Mouse (Mus musculus): ENCODE results near the gene Nudt19. TPM values are rescaled to one million over a fixed set of nuclear protein-coding genes. Genes with fewer than 3 reads are reported as not detected.
A peak's percentile ranks its signal among the peaks of the same experiment; 100 is the strongest.
"Not testable (repeated sequence)": the region's sequence is repeated elsewhere in the genome, so short reads cannot be mapped to it uniquely, and the experiment has no call there.

The Nudt19 gene
- 10 to 100 TPM; 54.1 to 64.3 TPM for total RNA-seq (2021)
- long read RNA-seq, experiment 1, transcript Nudt19-201 (3 exons, 2,298 nt) = major isoform, 130 of 140 reads
- long read RNA-seq, experiment 1, partial matches to known transcripts = 0 of 140 reads
- long read RNA-seq, experiment 1, other reads (novel, unspliced or antisense) = 2 of 140 reads
- long read RNA-seq, experiment 2, transcript Nudt19-201 (3 exons, 2,298 nt) = major isoform, 69 of 73 reads
- long read RNA-seq, experiment 2, partial matches to known transcripts = 0 of 73 reads
- long read RNA-seq, experiment 2, other reads (novel, unspliced or antisense) = 3 of 73 reads

DNA sequence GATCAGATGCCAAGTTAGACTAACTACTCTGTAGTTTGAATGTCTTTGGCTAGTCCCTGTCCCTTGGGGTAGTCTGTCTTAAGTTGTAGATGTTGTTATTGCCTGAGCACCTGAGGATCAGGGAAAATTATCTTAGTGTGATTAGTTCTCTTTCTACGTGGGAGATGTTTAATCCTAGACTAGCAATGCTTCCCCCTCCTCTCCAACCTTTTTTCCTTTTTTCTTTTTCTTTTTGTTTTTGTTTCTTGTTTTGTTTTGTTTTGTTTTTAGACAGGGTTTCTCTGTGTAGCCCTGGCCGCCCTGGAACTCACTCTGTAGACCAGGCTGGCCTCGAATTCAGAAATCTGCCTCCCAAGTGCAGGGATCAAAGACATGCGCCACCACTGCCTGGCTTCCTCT, at the start of gene Nudt19:
TSS of gene Nudt19 (minus strand) at position 100 of the 399 bp plus-strand sequence.
- no peak for DNase-seq

DNA sequence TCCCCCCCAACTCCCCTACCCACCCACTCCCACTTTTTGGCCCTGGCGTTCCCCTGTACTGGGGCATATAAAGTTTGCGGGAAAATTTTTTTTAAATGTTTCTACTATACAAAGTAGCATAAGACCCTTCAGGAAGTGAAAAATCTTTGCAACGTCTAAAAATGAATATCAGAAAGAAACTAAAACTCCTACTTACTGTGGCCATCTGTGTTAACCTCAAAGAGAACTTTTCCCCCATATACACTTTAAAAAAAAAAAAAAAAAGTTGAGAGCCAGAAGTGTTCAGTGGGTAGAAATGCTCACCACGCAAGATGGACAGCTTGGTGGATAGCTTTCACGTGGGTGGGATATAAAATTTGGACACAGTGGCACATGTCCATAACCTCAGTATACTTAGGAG, 46.7 kb upstream of the Nudt19 start:
- no peak for DNase-seq

DNA sequence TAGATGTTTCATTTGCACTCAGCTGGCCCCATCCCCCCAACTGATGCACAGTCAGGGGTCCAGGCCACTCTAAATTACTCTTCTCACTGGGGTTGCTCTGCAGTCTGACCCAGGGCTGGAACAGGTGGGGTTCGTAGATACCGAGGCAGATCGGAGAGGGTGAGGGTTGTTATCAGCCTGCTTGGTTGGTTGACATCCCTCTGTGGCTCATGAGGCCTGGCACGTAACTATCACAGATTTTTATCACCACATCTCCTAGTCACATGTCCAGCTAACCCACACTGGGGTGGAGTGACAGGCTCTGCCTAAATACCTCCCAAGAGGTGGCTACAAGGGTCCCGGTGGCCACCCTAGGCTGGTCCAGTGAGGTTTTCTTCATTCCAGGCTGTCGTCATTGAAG, 45.0 kb upstream of the Nudt19 start:
- DNase-seq = no peak

DNA sequence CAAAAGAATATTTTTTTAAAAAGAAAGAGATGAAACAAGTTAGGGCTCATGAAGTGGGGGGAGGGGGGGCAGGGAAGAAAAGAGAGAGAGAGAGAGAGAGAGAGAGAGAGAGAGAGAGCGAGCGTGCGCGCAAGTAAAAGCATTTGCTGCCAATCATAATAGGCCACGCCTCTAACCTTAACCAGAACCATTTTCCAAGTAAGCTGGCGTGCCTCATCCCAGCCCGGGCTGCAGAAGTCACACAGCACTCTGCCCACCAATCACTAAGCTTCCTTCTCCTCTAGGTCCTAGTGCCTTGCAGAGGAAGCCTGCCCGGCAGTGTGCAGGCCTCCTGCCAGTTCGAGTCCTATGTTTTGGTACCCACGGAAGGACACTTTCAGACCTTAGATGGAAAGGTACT, 43.9 kb upstream of the Nudt19 start:
- no peak for DNase-seq

DNA sequence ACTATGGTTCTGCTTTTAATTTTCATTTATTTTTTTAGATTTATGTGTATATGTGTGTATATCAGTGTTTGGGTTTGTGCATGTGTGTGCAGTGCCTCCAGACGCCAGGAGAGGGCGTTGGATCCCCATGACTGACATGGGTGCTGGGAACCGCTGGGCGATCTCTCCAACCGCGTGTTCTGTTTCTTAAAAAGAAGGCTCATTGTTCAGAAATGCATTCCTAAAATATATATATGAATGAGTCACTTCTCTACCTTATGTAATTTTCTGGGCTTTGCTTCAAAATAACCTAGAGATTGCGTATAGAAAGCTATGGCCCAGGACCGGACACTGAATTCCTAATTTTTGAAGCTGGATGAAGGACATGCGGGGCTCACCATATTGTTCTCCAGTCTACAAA, 43.4 kb upstream of the Nudt19 start:
- DNase-seq = no peak

DNA sequence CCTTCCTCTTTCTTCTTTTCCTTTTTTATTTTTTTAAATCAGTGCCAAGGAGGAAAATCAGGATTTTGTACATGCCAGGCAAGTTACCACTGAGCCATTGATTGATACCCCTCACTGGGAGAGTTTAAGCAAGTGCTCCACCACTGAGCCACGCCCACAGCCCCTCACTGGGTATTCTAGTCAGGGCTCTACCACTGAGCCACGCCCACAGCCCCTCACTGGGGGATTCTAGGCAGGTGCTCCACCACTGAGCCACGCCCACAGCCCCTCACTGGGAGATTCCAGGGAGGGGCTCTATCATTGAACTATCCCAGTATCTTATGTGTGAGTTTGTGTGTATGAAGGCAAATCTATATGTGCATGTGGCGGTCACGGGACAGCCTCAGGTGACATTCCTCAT, 38.2 kb upstream of the Nudt19 start:
- DNase-seq = no peak

DNA sequence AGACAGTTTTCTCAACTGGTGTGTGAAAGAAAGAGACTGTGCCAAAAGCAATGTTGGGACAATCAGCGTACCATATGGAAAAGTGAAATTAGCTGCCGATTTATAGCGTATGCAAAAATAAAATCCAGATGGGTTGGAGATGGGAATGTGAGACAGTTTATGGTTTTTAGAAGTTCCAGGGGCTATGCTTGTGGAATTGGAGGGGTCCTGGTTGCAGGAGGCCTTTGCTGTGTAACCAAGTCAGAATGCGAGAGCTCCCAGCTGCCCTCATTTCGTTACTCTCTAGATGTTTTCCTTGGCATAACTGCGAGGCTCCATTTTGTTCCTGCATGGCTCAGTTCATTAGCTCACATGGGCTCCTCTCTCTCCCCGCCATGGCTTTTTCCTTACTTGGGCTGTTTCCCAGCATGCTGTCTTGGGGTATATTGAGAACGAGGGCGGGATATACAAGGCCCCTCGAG, 34.7 kb upstream of the Nudt19 start:
- peak; percentile 66 for DNase-seq

DNA sequence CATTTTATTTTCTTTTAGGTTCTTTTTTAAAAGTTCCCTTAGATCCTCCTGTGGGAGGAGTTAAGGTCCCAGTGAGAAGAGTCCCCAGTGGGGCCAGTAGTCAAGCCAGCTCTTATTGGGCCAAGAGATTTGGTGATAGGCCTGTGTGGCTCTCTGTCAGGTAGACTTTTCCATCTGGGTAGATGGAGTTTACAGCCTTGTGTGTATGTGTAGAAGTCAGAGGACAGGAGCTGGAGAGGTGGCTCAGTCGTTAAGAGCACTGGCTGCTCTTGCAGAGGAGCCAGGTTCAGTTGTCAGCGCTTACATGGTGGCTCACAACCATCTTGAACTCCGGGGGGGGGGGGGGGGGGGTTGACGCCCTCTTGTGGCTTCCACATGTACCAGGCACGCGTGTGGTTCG, 33.4 kb upstream of the Nudt19 start:
- DNase-seq = no peak

DNA sequence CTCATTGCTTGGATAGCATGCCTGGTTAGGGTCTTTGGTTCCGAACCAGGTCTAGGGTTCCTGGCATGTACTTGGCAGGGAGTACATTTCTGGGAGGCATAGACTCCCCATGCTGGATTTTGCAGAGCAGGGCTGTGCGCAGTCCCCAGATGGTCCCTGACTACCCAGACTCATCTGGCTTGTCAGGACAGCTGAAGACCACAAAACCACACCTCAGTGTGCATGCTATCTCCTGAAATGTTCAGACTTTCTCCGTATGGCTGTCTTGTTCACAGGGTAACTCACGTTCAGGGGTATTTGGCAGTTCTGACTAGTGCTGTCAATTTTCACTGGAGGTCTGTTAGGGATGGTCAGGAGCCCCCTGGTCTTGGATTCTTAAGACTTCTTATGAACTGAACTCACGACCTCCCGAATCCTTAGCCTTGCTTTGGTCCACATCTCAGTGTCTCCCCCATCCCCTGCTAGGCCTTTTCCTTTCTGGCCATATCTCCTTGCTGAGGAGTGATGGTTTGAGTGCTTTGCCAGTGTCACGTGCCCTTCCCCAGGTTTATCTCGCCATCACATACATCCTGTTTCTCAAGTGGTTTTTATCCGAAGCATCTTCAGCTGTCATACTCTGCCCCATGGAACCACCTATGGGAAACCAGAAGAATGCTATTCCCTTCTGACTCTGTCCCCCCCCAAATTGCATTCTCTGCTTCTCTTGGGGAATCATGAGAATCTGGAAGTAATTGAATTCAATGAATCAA, 32.8 kb upstream of the Nudt19 start:
- no peak for DNase-seq

DNA sequence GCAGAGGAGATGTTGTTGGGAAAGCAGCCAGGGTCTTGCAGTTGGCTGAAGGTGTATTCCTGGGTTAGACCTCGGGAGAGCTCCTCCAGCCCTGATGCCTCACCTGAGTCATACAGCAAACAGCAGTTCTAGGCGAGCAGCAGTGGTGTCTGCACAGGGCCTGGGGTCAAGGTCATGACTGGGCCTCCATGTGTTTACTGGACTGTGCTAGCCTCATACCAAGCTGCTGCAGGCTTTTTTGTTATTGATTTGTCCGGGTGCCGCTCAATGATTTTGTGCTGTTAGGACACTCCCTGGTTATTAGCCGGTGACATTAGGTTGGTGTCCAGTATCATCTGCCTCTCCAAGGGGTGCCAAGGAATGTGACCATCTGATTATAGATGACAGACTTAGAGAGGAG, 31.6 kb upstream of the Nudt19 start:
- DNase-seq = no peak

DNA sequence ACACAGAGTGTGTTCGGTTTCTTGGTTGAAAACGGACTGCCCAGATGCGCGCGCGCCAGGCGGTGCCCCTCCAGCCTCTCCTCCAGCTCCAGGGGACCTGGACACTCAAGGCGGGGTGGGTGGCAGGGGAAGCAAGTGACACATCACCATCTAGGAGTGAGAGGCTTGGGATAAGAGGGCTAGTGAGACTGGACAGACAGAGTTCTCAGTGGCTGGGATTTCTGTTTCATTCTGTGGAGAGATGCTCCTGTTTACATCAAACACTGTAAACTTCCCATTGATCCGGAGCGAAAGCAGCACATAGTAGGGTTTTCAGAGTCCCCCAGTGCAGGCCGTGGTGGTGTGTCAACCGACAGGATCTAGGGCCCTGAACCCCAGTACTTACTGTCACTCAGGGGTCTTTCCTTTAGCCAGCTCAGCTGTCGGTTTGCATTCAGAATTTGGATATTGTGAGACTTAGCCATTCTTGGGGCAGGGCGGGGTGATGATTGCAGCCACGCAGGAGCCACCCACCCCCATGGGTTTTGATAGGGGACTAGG, 30.9 kb upstream of the Nudt19 start:
- DNase-seq = peak; percentile 17

DNA sequence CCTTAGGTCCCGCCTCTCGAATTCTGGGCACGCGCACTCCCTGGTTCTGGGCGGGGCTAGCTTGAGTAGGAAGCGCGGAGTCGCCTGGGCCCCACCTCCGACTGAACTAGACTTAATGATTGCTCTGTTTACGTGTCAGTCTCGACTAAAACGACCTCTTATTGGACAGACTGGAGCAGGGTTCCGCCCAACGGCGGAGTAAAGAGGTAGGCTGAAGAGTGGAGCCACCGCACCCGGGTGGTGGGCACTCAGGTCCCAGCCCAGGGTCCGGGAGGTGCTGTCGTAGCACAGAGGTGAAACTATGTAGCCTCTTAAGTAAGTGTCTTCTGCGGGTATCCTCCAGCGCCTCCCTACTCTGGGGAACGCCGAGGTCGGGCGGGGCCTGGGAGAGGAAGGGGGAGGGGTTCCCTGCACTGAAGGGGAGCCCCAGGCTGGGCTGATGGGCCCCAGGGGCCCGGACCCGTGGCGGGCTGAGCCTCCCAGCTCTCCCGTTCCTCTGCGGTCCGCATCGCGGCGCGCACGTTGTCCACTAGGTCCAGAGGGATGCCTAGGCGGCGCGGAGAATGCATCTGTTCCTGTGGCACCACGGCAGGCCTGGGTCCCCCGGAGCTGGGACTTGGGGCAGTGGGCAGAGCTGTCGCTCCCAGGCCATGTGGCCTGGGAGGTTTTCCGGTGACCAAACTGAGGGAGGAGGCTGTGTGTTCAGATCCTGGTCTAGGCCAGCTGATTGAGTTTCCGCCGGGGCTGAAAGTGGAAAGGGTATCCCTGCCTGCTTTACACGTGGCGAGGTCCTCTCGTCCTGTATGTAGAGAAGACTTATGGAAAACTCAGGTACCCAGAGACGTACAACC, 30.2 kb upstream of the Nudt19 start, which contains the start of gene Ankrd27:
TSS of gene Ankrd27 (plus strand) at position 190 of the 851 bp plus-strand sequence.
- peak; percentile 95 for DNase-seq

DNA sequence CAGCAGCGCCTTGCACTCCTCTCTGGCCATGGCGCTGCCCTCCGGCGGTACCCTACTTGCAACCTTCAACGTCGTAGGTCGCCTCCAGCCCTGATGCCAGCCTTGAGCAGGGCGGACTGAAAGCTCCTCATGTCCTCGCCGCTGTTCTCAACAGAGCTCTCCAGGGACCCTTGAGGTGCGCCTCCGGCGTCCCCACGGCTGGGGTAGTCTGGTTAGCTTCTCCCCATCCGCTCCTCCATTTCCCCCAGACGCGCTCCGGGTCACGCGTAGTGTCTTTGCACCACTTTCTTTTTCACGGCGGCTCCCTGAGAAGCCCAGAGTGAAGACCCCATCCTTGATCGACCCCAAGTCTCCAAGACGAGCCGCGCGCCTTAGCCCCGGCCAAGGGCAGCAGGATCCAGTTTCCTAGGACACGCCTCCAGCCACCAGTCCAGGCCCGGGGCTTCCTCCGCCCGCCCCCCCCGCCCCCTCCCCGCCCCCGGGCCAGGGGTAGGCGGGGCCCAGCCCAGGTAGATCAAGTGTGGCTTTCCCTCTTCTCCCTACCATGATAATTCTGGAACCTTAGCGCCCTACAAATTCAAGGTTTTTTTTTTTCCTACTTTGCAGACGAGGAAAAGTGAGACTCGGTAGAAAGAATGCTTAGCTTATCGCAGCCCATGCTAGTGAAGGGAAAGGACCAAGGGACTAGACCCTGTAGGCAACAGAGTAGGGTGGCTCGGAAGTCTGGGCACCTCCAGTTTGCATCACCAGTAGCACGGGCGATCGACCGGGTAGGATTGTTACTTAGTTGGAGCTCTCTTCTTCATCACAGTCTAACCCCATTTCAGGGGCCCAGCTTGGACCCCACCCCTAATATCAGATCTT, 29.3 kb upstream of the Nudt19 start, which contains the start of gene Rgs9bp:
TSS of gene Rgs9bp (minus strand) at position 392 of the 864 bp plus-strand sequence.
- DNase-seq = peak; percentile 64

DNA sequence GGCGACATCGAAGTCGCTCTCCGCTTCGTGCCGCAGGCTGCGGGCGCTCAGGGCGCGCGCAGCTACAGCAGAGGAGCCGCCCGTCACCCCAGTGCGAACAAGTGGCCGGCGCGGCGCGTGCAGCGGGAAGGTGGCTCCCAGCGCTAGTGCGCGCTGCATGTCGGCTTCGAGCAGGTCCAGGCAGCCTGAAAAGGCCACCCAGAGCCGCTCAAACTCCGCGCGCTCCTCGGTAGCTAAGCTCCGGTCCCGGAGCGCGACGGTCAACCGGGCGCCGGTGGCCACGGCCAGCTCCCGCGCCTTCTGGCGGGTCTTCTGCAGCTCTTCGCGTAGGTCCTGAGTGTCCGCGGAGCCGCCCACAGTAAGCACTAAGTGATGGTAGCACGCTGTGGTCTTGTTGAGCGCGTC, 28.7 kb upstream of the Nudt19 start:
- DNase-seq = peak; percentile 60

DNA sequence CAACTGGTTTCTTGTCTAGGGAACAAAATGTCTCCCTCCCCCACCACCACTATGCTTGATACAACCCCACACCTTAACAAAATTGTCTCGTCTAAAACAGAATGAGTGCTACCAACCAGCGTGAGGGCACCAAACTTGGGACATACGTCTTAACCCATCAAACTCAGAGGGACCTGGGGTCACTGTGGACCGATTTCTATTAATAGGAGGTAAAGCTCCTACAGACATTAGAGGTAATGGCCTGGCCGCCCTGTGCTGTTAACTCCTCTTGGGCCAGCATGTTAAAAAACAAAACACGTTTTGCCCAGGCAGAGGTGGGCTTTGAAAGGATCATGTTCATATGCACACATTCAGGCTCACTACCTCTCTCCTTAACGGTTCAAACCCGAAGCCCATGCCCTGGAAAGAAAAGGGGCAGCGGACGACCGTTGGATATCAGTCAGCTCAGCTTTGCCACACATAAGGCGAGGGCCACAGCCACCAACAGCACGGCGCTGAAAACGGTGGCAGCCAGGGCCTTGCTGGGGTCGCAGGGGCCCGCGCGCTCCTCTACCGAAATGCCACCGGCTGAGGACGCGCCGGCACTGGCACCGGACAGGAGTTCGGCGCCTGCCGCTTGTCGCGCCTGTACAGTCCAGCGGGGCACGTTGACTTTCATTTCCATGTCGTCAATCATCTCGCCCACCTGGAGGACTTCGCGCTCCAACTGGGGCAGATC, 28.1 kb upstream of the Nudt19 start:
- DNase-seq = no peak

DNA sequence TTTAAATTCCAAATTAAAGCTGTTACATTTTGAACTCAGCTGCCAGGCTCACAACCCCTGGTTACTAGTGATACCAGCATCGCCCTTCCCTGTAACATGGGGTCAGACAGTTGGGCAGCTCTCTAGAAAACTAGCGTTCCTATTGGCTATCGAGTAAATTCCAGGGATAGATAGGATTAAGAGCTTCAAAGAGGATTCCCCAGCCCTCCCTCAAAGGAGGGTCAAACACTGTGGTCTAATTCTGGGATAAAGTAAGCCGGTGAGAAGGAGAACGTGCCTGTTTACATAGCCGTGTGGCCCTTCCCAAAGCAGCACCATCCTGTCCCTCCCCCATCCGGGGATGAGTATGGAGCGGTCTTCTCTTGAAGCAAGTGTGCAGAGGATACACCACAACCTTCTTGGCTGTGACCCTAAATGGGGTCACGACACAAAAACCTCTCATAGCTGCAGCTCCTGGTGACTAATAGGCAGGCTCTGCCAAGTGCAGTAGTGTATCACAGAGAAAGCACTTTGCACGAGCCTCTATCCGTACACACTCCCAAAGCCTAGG, 27.4 kb upstream of the Nudt19 start:
- DNase-seq = no peak

DNA sequence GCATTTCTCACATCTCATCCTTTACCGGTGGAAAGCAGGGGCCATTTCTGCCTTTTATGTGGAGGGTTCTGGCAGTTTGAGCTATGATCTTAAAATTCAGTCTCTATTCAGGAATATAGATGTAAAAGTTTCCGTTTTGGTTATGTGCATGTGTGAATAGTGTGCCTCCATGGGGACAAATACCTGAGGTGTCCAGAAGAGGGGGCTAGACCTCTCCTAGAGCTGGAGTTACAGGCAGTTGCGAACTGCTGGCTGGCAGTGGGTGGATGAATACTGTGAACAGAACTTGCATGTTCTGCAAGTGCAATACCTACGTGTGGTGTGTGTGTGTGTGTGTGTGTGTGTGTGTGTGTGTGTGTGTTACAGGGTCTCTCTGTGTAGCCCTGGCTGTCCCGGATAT, 26.6 kb upstream of the Nudt19 start:
- DNase-seq = no peak

DNA sequence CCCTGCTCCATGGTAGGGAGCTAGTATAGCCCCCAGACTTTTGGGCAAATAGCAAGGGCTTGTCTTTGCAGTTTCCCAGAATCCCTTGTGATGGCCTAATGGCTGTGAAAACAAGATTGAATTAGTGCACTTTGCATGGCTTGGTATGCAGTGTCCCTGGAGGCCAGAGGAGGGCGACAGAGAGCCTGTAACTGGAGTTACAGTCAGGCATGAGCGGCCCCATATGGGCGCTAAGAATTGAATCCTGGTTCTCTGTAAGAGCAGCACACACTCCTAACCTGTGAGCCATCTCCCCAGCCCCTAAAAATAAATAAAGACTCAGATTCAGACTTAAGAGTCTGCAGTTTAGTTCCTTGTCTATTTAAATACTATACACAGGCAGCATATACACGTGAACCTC, 23.7 kb upstream of the Nudt19 start:
- DNase-seq = peak; percentile 64

DNA sequence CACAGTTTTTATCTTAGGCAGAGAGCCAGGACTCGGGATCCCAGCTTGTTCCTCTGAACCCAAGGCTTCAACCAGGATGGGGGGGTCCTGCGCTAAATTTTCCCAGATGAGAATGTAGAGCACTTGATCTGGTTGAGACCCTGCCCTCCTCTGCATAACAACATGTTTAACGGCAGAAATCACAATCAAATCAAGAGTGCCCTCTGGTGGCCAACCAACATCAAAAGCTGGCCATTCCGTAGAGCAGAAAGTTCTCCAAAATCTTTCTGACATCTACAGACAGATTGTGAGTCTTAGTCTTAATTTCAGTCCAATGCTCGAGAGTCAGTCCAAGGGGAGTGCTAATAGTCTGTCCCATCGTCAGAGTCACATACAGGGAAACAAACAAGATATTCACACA, 14.8 kb upstream of the Nudt19 start:
- DNase-seq = not testable (repeated sequence)

DNA sequence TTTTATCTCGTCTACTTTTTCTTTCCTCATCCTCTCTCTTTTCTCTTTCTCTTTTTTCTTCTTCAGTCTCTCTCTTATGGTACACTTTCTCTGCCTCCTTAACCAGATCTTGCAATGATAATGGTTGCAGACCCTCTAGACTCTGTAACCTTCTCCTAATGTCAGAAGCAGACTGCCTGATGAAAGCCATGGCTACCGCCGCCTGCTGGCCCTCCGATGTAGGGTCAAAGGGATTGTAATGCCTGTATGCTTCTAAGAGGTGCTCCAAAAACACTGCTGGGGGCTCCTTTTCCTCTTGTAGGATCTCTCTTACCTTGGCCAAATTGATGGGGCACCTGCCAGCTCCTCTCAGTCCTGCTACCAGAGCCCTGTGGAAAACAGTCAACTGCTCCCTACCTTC, 13.6 kb upstream of the Nudt19 start:
- not testable (repeated sequence) for DNase-seq

All from adrenal gland, postnatal 10 days (tissue).